Mouse (Mus musculus) thymus, adult 2 months (tissue): ENCODE data around the gene Cldn13. TPM values are rescaled to one million over a fixed set of nuclear protein-coding genes. Genes with fewer than 3 reads are reported as not detected.

Source experiments
- DNase-seq: peaks from one replicate; pipeline ENCODE4 v3.0.0; 2021
- H3K27ac ChIP-seq: fragments of 200-500 bp; 2 replicates; pipeline ENCODE4 v1.5.1; 2012; ENCODE audit warnings: low read length, control low read depth; ENCODE audit not compliant: control insufficient read depth, insufficient read depth
- H3K27me3 ChIP-seq: fragments of 200-500 bp; 2 replicates; pipeline ENCODE4 v1.6.1; 2012; ENCODE audit warnings: mild to moderate bottlenecking, low read length, moderate library complexity, mixed read lengths; ENCODE audit not compliant: control insufficient read depth, insufficient read depth
- H3K36me3 ChIP-seq: fragments of 200-500 bp; 2 replicates; pipeline ENCODE4 v1.6.1; 2012; ENCODE audit warnings: mild to moderate bottlenecking, low read length, moderate library complexity; ENCODE audit not compliant: control insufficient read depth, insufficient read depth
- H3K4me1 ChIP-seq: fragments of 200-500 bp; replicated peaks from 2 replicates; pipeline ENCODE4 v1.6.1; 2012; ENCODE audit warnings: low read length; ENCODE audit not compliant: control insufficient read depth, insufficient read depth
- H3K4me3 ChIP-seq: fragments of 200-500 bp; 2 replicates; pipeline ENCODE4 v1.5.1; 2012; ENCODE audit warnings: mild to moderate bottlenecking, low read length, control low read depth, moderate library complexity; ENCODE audit not compliant: control insufficient read depth, insufficient read depth
- CTCF ChIP-seq: fragments of 200-500 bp; IDR thresholded peaks from 2 replicates; pipeline ENCODE4 v1.5.1; 2012; ENCODE audit warnings: mild to moderate bottlenecking, control low read depth, low read length, moderate library complexity, borderline replicate concordance; ENCODE audit not compliant: control insufficient read depth, poor library complexity, insufficient read depth; ENCODE audit errors: extremely low read depth
- POLR2A ChIP-seq: fragments of 200-500 bp; IDR thresholded peaks from 2 replicates; pipeline ENCODE4 v1.6.1; 2012; ENCODE audit warnings: mild to moderate bottlenecking, low read length, control low read depth, moderate library complexity; ENCODE audit not compliant: control insufficient read depth, poor library complexity, insufficient read depth; ENCODE audit errors: extremely low read depth
- WGBS: fragments of 180-500 bp; shearing (Covaris S2); methylation state at CpG from one replicate; pipeline ENCODE4 v1.1.7; 2018; 5-methylcytosine and 5-hydroxymethylcytosine counted together
- polyA plus RNA-seq: library from polyadenylated mRNA; depleted of rRNA; stranded (reverse); fragments of >200 nt; gene quantifications from 2 replicates; pipeline ENCODE4 v1.2.3, GENCODE M21; 2012; rRNA removed

Cldn13 gene
- polyA plus RNA-seq, 1 experiment, result 1.9 TPM

DNA sequence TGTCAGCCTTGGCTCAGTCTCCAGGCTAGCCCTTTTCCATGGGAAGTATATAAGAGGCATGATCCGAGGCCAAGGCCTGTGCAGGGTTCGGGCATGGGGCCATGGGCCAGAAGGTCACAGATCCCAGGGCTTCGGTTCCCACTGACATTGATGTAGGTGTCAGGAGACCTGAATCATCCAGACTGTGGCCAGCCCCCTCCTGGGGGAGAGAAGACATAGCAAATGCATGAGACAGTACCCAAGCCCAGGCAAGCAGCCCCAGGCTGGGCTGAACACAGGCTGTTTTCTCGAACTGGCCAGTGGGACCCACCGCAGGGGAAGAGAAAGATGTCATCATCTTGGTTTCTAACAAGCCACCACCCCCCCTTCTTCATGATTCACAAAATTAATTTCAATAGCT, 42.7 kb downstream of the Cldn13 start:
- no peak overlapping the region for H3K27ac ChIP-seq

GRCm38 (mm10) chr5:134868506-134868905, 46.8 kb downstream of the Cldn13 start:
- no peak for DNase-seq
- Histone ChIP-seq H3K4me3 (no peak overlapping the region), H3K27me3 (no peaks in the 10 kb centered on the region; the same call in 1 of the 2 replicates), H3K4me1 (no peaks in the 10 kb centered on the region), H3K36me3 (no peaks in the 10 kb centered on the region), H3K27ac (no peak overlapping the region)
- TF ChIP-seq CTCF (no peak), POLR2A (no peak)
- 72% methylated on average over 5 of the region's 5 CpGs for WGBS

More for the DNA sequence above, 42.7 kb downstream of the Cldn13 start:
- TF ChIP-seq POLR2A (no peak), CTCF (no peak)
- WGBS, result 87% methylated on average over 5 of the region's 5 CpGs
- H3K36me3 ChIP-seq, result no peaks in the 10 kb centered on the region
- H3K4me3 ChIP-seq, result no peak overlapping the region
- H3K4me1 ChIP-seq, result peaks cover 7% of the 10 kb centered on the region
- DNase-seq, result no peak
- H3K27me3 ChIP-seq, result no peaks in the 10 kb centered on the region

GRCm38 (mm10) chr5:134867320-134868144, 47.8 kb downstream of the Cldn13 start:
- WGBS, result 56% methylated on average over 18 of the region's 18 CpGs
- H3K4me1 ChIP-seq, result no peaks in the 10 kb centered on the region
- TF ChIP-seq POLR2A (no peak), CTCF (no peak)
- H3K4me3 ChIP-seq, result no peak overlapping the region
- DNase-seq, result no peak
- H3K27ac ChIP-seq, result no peak overlapping the region
- H3K36me3 ChIP-seq, result no peaks in the 10 kb centered on the region
- H3K27me3 ChIP-seq, result no peaks in the 10 kb centered on the region; the same call in 1 of the 2 replicates

- Histone ChIP-seq H3K27me3 (no peaks in the 10 kb centered on the region; the same call in 1 of the 2 replicates), H3K27ac (no peak overlapping the region), H3K4me1 (peaks cover 19% of the 10 kb centered on the region), H3K36me3 (no peaks in the 10 kb centered on the region), H3K4me3 (no peak overlapping the region)
- no peak for DNase-seq
- TF ChIP-seq POLR2A, result no peak
- TF ChIP-seq CTCF, result no peak
- WGBS, result 81% methylated on average over 8 of the region's 8 CpGs
Measured at GRCm38 (mm10) chr5:134865158-134865557, 50.2 kb downstream of the Cldn13 start.

Other genes with a start within 250 kb of the Cldn13 start
- 31.8 TPM in 2 replicates for gene Limk1, start 226.9 kb downstream of the Cldn13 start, polyA plus RNA-seq
- 32.2 and 35.5 TPM in 2 replicates for gene Eln, start 168.2 kb downstream of the Cldn13 start, polyA plus RNA-seq
- gene Tmem270, start 8.8 kb downstream of the Cldn13 start, polyA plus RNA-seq, result not detected in 2 replicates
- 24.9 and 26.7 TPM in 2 replicates for gene Mettl27, start 16.8 kb upstream of the Cldn13 start, polyA plus RNA-seq
- gene Cldn4, start 31.4 kb upstream of the Cldn13 start, polyA plus RNA-seq, result 55.4 and 57.8 TPM in 2 replicates
- 14.7 and 15.0 TPM in 2 replicates for gene Cldn3, start 70.7 kb upstream of the Cldn13 start, polyA plus RNA-seq
- 71.7 and 84.8 TPM in 2 replicates for gene Abhd11, start 93.6 kb upstream of the Cldn13 start, polyA plus RNA-seq
- gene Stx1a, start 108.0 kb upstream of the Cldn13 start, polyA plus RNA-seq, result 20.3 and 23.7 TPM in 2 replicates
- 26.8 and 35.1 TPM in 2 replicates for gene Dnajc30, start 148.7 kb upstream of the Cldn13 start, polyA plus RNA-seq
- 116 and 125 TPM in 2 replicates for gene Bud23, start 149.4 kb upstream of the Cldn13 start, polyA plus RNA-seq
- 1.8 and 2.3 TPM in 2 replicates for gene Vps37d, start 162.7 kb upstream of the Cldn13 start, polyA plus RNA-seq
- gene Mlxipl, start 174.4 kb upstream of the Cldn13 start, polyA plus RNA-seq, result 22.5 and 31.5 TPM in 2 replicates
- gene Tbl2, start 234.1 kb upstream of the Cldn13 start, polyA plus RNA-seq, result 18.5 and 18.7 TPM in 2 replicates